Mouse (Mus musculus): ENCODE measurements around the gene Sprn.

DNA sequence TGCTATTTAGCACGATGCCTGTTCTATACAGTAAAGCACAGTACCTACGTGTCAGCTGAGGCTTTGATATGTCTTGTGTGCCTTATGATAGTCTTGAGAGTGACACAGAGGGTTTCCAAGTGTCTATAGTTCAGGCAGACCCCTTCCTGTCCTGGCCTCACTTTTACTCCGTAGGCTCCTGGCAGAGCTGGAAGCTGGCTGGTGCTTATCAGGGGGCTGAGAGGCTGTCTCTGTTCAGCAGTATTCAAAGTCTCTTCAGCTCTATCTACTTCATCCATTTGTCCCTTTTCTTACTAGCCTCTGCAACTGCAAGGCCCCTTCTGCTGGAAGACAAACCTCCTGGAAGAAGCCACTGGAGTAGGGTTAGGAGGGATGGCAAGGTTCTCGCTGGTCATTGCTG is 46.4 kb upstream of the Sprn start:
- TF ChIP-seq CTCF (IDR thresholded peaks at IDR 0.05; ENCODE audit: low read depth, low read length) (no peak), GATA1 (IDR thresholded peaks at IDR 0.05; ENCODE audit: borderline replicate concordance, low read length) (no peak), GATA2 (IDR thresholded peaks at IDR 0.05; ENCODE audit: borderline replicate concordance, low read depth, low read length) (no peak), TAL1 (conservative IDR thresholded peaks at IDR 0.05; ENCODE audit: low read depth, low read length) (no peak), POLR2AphosphoS5 (IDR thresholded peaks at IDR 0.05; ENCODE audit: insufficient replicate concordance, low read depth, low read length) (no peak)
